Mouse (Mus musculus) embryo, embryonic 11 days (tissue): ENCODE data around the gene Fbxl17.

Experiments
- DNase-seq: peaks from one replicate; pipeline ENCODE4 v3.0.0-alpha.2; 2015

Gene Fbxl17

GRCm38 (mm10) chr17:63017605-63018167, 482.1 kb downstream of the Fbxl17 start:
- DNase-seq = no peak

GRCm38 (mm10) chr17:63012571-63012923, 487.3 kb downstream of the Fbxl17 start:
- no peak for DNase-seq

- DNase-seq = peak; percentile 40
These were observed 487.8 kb downstream of the Fbxl17 start for GRCm38 (mm10) chr17:63011893-63012570.

- DNase-seq = no peak
These were observed 489.0 kb downstream of the Fbxl17 start for GRCm38 (mm10) chr17:63010830-63011229.

GRCm38 (mm10) chr17:63008788-63009187, 491.0 kb downstream of the Fbxl17 start:
- DNase-seq = no peak

- peak; percentile 62 for DNase-seq
These were observed 491.5 kb downstream of the Fbxl17 start for GRCm38 (mm10) chr17:63008277-63008676.

GRCm38 (mm10) chr17:63007876-63008275, 491.9 kb downstream of the Fbxl17 start:
- DNase-seq = no peak
